Mouse (Mus musculus) gonadal fat pad, adult 2 months (tissue): ENCODE measurements around the gene Ipmk. TPM values are rescaled to one million over a fixed set of nuclear protein-coding genes. Genes with fewer than 3 reads are reported as not detected.

ENCODE experiments used
- DNase-seq: peaks from one replicate; pipeline ENCODE4 v3.0.0-alpha.2; 2012; ENCODE audit warnings: low read depth
- polyA plus RNA-seq: library from polyadenylated mRNA; depleted of rRNA; stranded (reverse); fragments of >200 nt; gene quantifications from 2 replicates; pipeline ENCODE4 v1.2.3, GENCODE M21; 2012

Ipmk gene
- polyA plus RNA-seq, 1 experiment: 10.3 TPM

- DNase-seq: no peak
Observed at GRCm38 (mm10) chr10:71340195-71340594, 7.4 kb upstream of the Ipmk start.

- no peak for DNase-seq
Observed at GRCm38 (mm10) chr10:71341290-71341689, 6.3 kb upstream of the Ipmk start.

GRCm38 (mm10) chr10:71342030-71342805 lies 5.3 kb upstream of the Ipmk start:
- DNase-seq: no peak

- DNase-seq: no peak
Observed at GRCm38 (mm10) chr10:71343130-71343529, 4.4 kb upstream of the Ipmk start.

GRCm38 (mm10) chr10:71343567-71344265 lies 3.8 kb upstream of the Ipmk start:
- DNase-seq: no peak

- DNase-seq: no peak
Observed at GRCm38 (mm10) chr10:71344579-71345143, 2.9 kb upstream of the Ipmk start, which contains the start of gene Cisd1. Gene Cisd1 (minus strand): TSS chr10:71344954.

GRCm38 (mm10) chr10:71346106-71346505 lies 1.5 kb upstream of the Ipmk start:
- DNase-seq: no peak

GRCm38 (mm10) chr10:71346722-71347508 lies 648 bp upstream of the Ipmk start:
- DNase-seq: peak; percentile 98

- no peak for DNase-seq
Observed at GRCm38 (mm10) chr10:71347964-71348636, 537 bp downstream of the Ipmk start.

- no peak for DNase-seq
Observed at GRCm38 (mm10) chr10:71348637-71349280, 1.2 kb downstream of the Ipmk start.

- DNase-seq: no peak
Observed at GRCm38 (mm10) chr10:71349290-71349689, 1.7 kb downstream of the Ipmk start.

GRCm38 (mm10) chr10:71351301-71351700 lies 3.7 kb downstream of the Ipmk start:
- DNase-seq: no peak

GRCm38 (mm10) chr10:71353850-71354249 lies 6.3 kb downstream of the Ipmk start:
- no peak for DNase-seq

GRCm38 (mm10) chr10:71354947-71355346 lies 7.4 kb downstream of the Ipmk start:
- DNase-seq: no peak

GRCm38 (mm10) chr10:71361044-71361443 lies 13.5 kb downstream of the Ipmk start:
- no peak for DNase-seq

GRCm38 (mm10) chr10:71361836-71362562 lies 14.4 kb downstream of the Ipmk start:
- no peak for DNase-seq

- no peak for DNase-seq
Observed at GRCm38 (mm10) chr10:71363440-71363839, 15.9 kb downstream of the Ipmk start.

- DNase-seq: no peak
Observed at GRCm38 (mm10) chr10:71363858-71364257, 16.3 kb downstream of the Ipmk start.

- no peak for DNase-seq
Observed at GRCm38 (mm10) chr10:71368128-71368940, 20.8 kb downstream of the Ipmk start.
